Mouse (Mus musculus) intestine, embryonic 15.5 days (tissue): ENCODE data around the gene Slc39a2. TPM values are rescaled to one million over a fixed set of nuclear protein-coding genes. Genes with fewer than 3 reads are reported as not detected.

ENCODE experiments used
- ATAC-seq: fragments of 200-750 bp; cut with Nextera tagmentation; 2 replicates; pipeline ENCODE4 v1.8.0; 2017; ENCODE audit warnings: moderate TSS enrichment, moderate library complexity
- H3K27ac ChIP-seq: fragments of 300-500 bp; sonication (generic); 2 replicates; pipeline ENCODE4 v1.5.1; 2015; ENCODE audit warnings: mild to moderate bottlenecking, inconsistent platforms
- H3K27me3 ChIP-seq: fragments of 300-500 bp; sonication (generic); replicated peaks from 2 replicates; pipeline ENCODE4 v1.6.1; 2015; ENCODE audit warnings: inconsistent platforms
- H3K36me3 ChIP-seq: fragments of 300-500 bp; sonication (generic); 2 replicates; pipeline ENCODE4 v1.6.1; 2015; ENCODE audit warnings: inconsistent platforms
- H3K4me1 ChIP-seq: fragments of 300-500 bp; sonication (generic); replicated peaks from 2 replicates; pipeline ENCODE4 v1.6.1; 2015; ENCODE audit warnings: inconsistent platforms
- H3K4me2 ChIP-seq: fragments of 300-500 bp; sonication (generic); replicated peaks from 2 replicates; pipeline ENCODE4 v1.6.1; 2015; ENCODE audit warnings: mild to moderate bottlenecking, inconsistent platforms
- H3K4me3 ChIP-seq: fragments of 300-500 bp; sonication (generic); replicated peaks from 2 replicates; pipeline ENCODE4 v1.5.1; 2015; ENCODE audit warnings: inconsistent platforms
- H3K9ac ChIP-seq: fragments of 300-500 bp; sonication (generic); 2 replicates; pipeline ENCODE4 v1.6.1; 2015; ENCODE audit warnings: inconsistent platforms
- H3K9me3 ChIP-seq: fragments of 300-500 bp; sonication (generic); 2 replicates; pipeline ENCODE4 v1.6.1; 2016; ENCODE audit warnings: inconsistent platforms
- WGBS: fragments of 180-500 bp; shearing (Covaris S2); methylation state at CpG from one replicate; pipeline ENCODE4 v1.1.7; 2015; 5-methylcytosine and 5-hydroxymethylcytosine counted together
- polyA plus RNA-seq: library from polyadenylated mRNA; unstranded; fragments of >200 nt; fragmentation: Nextera tagmentation; extraction: Ambion mirVana; gene quantifications from 2 replicates; pipeline ENCODE4 v1.2.1, GENCODE M21; 2015

Slc39a2 gene
- polyA plus RNA-seq, 1 experiment from 2014 or later = 0.96 TPM

DNA sequence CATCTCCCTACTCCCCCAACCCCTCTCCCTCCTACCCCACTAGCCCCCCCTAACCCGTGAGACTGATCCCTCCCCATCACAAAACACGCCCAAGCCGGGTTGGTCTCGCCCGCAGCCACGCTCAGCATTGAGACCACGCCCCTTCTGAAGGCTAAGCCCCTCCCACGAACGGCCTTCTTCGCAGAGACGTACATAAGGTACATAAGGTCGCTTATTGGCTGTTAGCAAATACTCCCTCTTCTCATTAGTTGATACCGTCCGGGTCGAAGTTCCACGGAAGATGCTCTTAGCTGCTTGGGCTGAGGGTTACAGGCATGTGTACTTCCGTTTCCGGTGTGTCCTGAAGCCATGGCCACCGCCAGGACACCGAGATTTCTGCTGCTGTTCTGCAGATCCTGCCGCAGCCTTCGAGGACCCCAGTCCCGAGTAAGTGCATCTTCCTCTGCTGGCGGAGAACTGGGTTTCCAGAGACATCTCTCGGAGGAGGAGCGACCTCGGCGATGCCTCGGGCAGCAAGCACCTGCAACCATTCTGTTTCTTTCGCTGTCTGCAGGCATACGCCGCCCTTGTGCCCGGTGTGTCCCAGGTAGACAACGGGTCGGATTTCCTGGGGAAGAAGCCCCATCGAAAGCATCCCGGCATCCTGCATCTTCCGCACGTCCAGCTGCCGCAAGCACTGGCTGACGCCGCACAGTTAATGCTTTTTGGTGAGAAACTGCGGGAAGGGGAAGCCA lies 7.9 kb upstream of the Slc39a2 start, which contains the start of gene Mettl17:
TSS of gene Mettl17 (plus strand) at position 245 of the 734 bp plus-strand sequence.
- Histone ChIP-seq H3K4me2 (peak within 1 kb of the TSS; percentile 83), H3K9ac (peak within 1 kb of the TSS; percentile 80), H3K4me1 (peaks cover 5% of the 10 kb centered on the region), H3K36me3 (peaks cover 12% of the 10 kb centered on the region), H3K9me3 (no peaks in the 10 kb centered on the region), H3K27ac (peak within 1 kb of the TSS; percentile 86), H3K27me3 (no peaks in the 10 kb centered on the region), H3K4me3 (peak within 1 kb of the TSS; percentile 74)
- peak; percentile 97 for ATAC-seq
- WGBS = under 1% methylated on average over 43 of the region's 43 CpGs

- H3K4me2 ChIP-seq = peak overlapping the region; percentile 83
- no peak overlapping the region for H3K27ac ChIP-seq
- no peak overlapping the region for H3K9ac ChIP-seq
- H3K9me3 ChIP-seq = no peaks in the 10 kb centered on the region
- H3K4me1 ChIP-seq = peaks cover 5% of the 10 kb centered on the region
- ATAC-seq = no peak
- peaks cover 22% of the 10 kb centered on the region for H3K36me3 ChIP-seq
- no peaks in the 10 kb centered on the region for H3K27me3 ChIP-seq
- H3K4me3 ChIP-seq = peak overlapping the region; percentile 74; the same call in 1 of the 2 replicates
- 68% methylated on average over 6 of the region's 6 CpGs for WGBS
Measured at GRCm38 (mm10) chr14:51886051-51886450, 6.6 kb upstream of the Slc39a2 start.

DNA sequence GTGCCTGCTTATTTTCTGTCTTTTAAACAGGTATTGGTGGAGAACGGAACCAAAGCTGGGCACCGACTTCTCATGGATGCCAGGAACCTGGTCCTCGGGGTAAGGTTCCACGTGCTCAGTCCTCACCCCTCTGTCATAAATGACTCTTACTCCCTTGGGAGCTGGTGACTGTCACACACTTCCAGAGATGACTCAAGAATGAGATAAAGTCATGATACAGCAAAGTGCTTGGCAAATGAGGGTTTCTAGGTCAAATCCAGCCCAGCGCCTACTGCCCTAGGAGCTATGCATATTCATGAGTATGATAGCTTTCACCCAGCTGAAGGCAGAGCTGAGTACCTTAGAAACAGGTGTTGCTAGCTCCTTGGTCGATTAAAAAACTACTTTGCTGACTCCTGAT lies 2.9 kb upstream of the Slc39a2 start:
- Histone ChIP-seq H3K4me1 (peaks cover 5% of the 10 kb centered on the region), H3K9ac (no peak overlapping the region), H3K27ac (no peak overlapping the region), H3K9me3 (no peaks in the 10 kb centered on the region), H3K27me3 (no peaks in the 10 kb centered on the region), H3K4me2 (no peak overlapping the region), H3K4me3 (no peak overlapping the region), H3K36me3 (peaks cover 34% of the 10 kb centered on the region)
- 88% methylated on average over 6 of the region's 6 CpGs for WGBS
- no peak for ATAC-seq

GRCm38 (mm10) chr14:51893094-51893794 lies 555 bp downstream of the Slc39a2 start:
- no peaks in the 10 kb centered on the region for H3K4me1 ChIP-seq
- no peaks in the 10 kb centered on the region for H3K9me3 ChIP-seq
- H3K4me2 ChIP-seq = no peak overlapping the region
- no peak overlapping the region for H3K9ac ChIP-seq
- ATAC-seq = peak; percentile 59; the same call in 1 of the 2 replicates
- peaks cover 31% of the 10 kb centered on the region for H3K36me3 ChIP-seq
- H3K27me3 ChIP-seq = no peaks in the 10 kb centered on the region
- H3K4me3 ChIP-seq = no peak overlapping the region
- H3K27ac ChIP-seq = no peak overlapping the region
- WGBS = 31% methylated on average over 10 of the region's 10 CpGs

- Histone ChIP-seq H3K27ac (no peak overlapping the region), H3K4me2 (no peak overlapping the region), H3K4me3 (no peak overlapping the region), H3K4me1 (no peaks in the 10 kb centered on the region), H3K9me3 (no peaks in the 10 kb centered on the region), H3K36me3 (peaks cover 31% of the 10 kb centered on the region), H3K9ac (no peak overlapping the region), H3K27me3 (no peaks in the 10 kb centered on the region)
- ATAC-seq = peak; percentile 21; the same call in 1 of the 2 replicates
- WGBS = 64% methylated on average over 3 of the region's 3 CpGs
Measured at GRCm38 (mm10) chr14:51893809-51894208, 1.1 kb downstream of the Slc39a2 start.

DNA sequence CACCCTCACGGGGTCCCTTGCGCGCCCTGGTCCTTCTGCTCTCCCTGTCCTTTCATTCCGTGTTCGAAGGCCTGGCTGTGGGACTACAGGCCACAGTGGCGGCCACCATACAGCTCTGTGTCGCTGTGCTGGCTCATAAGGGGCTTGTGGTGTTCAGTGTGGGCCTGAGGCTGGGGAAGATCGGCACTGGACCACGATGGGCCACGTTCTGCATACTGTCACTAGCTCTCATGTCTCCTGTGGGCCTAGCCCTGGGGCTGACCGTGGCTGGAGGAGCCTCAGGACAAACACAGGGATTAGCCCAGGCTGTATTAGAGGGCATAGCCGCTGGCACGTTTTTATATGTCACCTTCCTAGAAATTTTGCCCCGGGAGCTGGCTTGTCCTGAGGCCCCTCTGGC lies 2.4 kb downstream of the Slc39a2 start:
- H3K27me3 ChIP-seq = no peaks in the 10 kb centered on the region
- no peak overlapping the region for H3K27ac ChIP-seq
- peaks cover 19% of the 10 kb centered on the region for H3K36me3 ChIP-seq
- H3K9ac ChIP-seq = no peak overlapping the region
- WGBS = 75% methylated on average over 14 of the region's 14 CpGs
- no peaks in the 10 kb centered on the region for H3K4me1 ChIP-seq
- no peaks in the 10 kb centered on the region for H3K9me3 ChIP-seq
- H3K4me3 ChIP-seq = no peak overlapping the region
- no peak for ATAC-seq
- H3K4me2 ChIP-seq = no peak overlapping the region

GRCm38 (mm10) chr14:51896019-51896418 lies 3.3 kb downstream of the Slc39a2 start:
- ATAC-seq = peak; percentile 39; the same call in 1 of the 2 replicates
- Histone ChIP-seq H3K9ac (no peak overlapping the region), H3K4me1 (no peaks in the 10 kb centered on the region), H3K36me3 (peaks cover 12% of the 10 kb centered on the region), H3K4me2 (no peak overlapping the region), H3K27me3 (no peaks in the 10 kb centered on the region), H3K27ac (no peak overlapping the region), H3K9me3 (no peaks in the 10 kb centered on the region), H3K4me3 (no peak overlapping the region)
- 66% methylated on average over 6 of the region's 6 CpGs for WGBS

- Histone ChIP-seq H3K9ac (no peak overlapping the region), H3K27me3 (no peaks in the 10 kb centered on the region), H3K36me3 (peaks cover 5% of the 10 kb centered on the region), H3K27ac (no peak overlapping the region), H3K4me1 (no peaks in the 10 kb centered on the region), H3K9me3 (no peaks in the 10 kb centered on the region), H3K4me3 (no peak overlapping the region), H3K4me2 (no peak overlapping the region)
- WGBS = 61% methylated on average over 8 of the region's 8 CpGs
- peak; percentile 66 for ATAC-seq
Measured at GRCm38 (mm10) chr14:51896539-51897170, 4.0 kb downstream of the Slc39a2 start.

DNA sequence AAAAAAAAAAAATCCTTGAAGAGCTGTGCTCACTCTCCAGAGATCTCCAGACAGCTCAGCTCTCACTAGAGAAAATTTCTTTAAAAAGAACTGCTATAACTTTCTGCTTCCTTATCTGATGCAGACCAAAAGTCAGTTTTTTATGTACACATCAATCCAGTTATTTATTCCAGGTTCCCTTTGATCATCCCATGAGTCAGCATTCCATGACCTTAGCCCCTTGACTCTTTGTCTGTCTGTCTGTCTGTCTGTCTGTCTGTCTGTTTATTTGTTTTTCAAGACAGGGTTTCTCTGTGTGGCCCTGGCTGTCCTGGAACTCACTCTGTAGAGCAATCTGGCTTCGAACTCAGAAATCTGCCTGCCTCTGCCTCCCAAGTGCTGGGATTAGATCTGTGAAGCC lies 6.7 kb downstream of the Slc39a2 start:
- Histone ChIP-seq H3K4me3 (no peak overlapping the region), H3K36me3 (no peaks in the 10 kb centered on the region), H3K4me2 (no peak overlapping the region), H3K27ac (no peak overlapping the region), H3K27me3 (no peaks in the 10 kb centered on the region), H3K9ac (no peak overlapping the region), H3K9me3 (no peaks in the 10 kb centered on the region), H3K4me1 (0 out of 2 replicates have a peak, but pooled peaks cover 4% of the 10 kb centered on the region)
- 93% methylated on average over 1 of the region's 1 CpGs for WGBS
- no peak for ATAC-seq

GRCm38 (mm10) chr14:51902806-51903710 lies 10.4 kb downstream of the Slc39a2 start:
- H3K4me1 ChIP-seq = 0 out of 2 replicates have a peak, but pooled peaks cover 4% of the 10 kb centered on the region
- WGBS = 53% methylated on average over 9 of the region's 9 CpGs
- H3K36me3 ChIP-seq = no peaks in the 10 kb centered on the region
- no peak overlapping the region for H3K4me2 ChIP-seq
- H3K27me3 ChIP-seq = no peaks in the 10 kb centered on the region
- H3K9me3 ChIP-seq = no peaks in the 10 kb centered on the region
- 0 out of 2 replicates have a peak overlapping the region, but pooled peaks have one; percentile 2 for H3K27ac ChIP-seq
- peak; percentile 65 for ATAC-seq
- H3K9ac ChIP-seq = no peak overlapping the region
- H3K4me3 ChIP-seq = no peak overlapping the region

- H3K9ac ChIP-seq = no peak overlapping the region
- H3K4me1 ChIP-seq = 0 out of 2 replicates have a peak, but pooled peaks cover 4% of the 10 kb centered on the region
- H3K9me3 ChIP-seq = no peaks in the 10 kb centered on the region
- peak; percentile 71 for ATAC-seq
- WGBS = 72% methylated on average over 9 of the region's 9 CpGs
- no peak overlapping the region for H3K4me3 ChIP-seq
- H3K36me3 ChIP-seq = no peaks in the 10 kb centered on the region
- H3K27ac ChIP-seq = no peak overlapping the region
- no peak overlapping the region for H3K4me2 ChIP-seq
- no peaks in the 10 kb centered on the region for H3K27me3 ChIP-seq
Measured at GRCm38 (mm10) chr14:51903782-51904181, 11.1 kb downstream of the Slc39a2 start.
